Mouse (Mus musculus) intestine, embryonic 16.5 days (tissue): ENCODE measurements around the gene Gadd45g. TPM values are rescaled to one million over a fixed set of nuclear protein-coding genes. Genes with fewer than 3 reads are reported as not detected.

Experiments used
- ATAC-seq: fragments of 200-750 bp; cut with Nextera tagmentation; 2 replicates; pipeline ENCODE4 v1.8.0; 2017; ENCODE audit warnings: moderate TSS enrichment, moderate library complexity
- H3K27ac ChIP-seq: fragments of 300-500 bp; sonication (generic); 2 replicates; pipeline ENCODE4 v1.5.1; 2014; ENCODE audit warnings: mild to moderate bottlenecking, low read length
- H3K27me3 ChIP-seq: fragments of 300-500 bp; sonication (generic); replicated peaks from 2 replicates; pipeline ENCODE4 v1.6.1; 2014; ENCODE audit warnings: low read length, control low read depth, mixed read lengths; ENCODE audit not compliant: control insufficient read depth, insufficient read depth
- H3K36me3 ChIP-seq: fragments of 300-500 bp; sonication (generic); 2 replicates; pipeline ENCODE4 v1.6.1; 2014; ENCODE audit warnings: low read length, control low read depth; ENCODE audit not compliant: control insufficient read depth, insufficient read depth
- H3K4me1 ChIP-seq: fragments of 300-500 bp; sonication (generic); 2 replicates; pipeline ENCODE4 v1.6.1; 2014; ENCODE audit warnings: low read length, control low read depth, mixed read lengths; ENCODE audit not compliant: control insufficient read depth, insufficient read depth
- H3K4me2 ChIP-seq: fragments of 300-500 bp; sonication (generic); 2 replicates; pipeline ENCODE4 v1.6.1; 2014; ENCODE audit warnings: low read depth, low read length, control low read depth
- H3K4me3 ChIP-seq: fragments of 300-500 bp; sonication (generic); 2 replicates; pipeline ENCODE4 v1.5.1; 2014; ENCODE audit warnings: mild to moderate bottlenecking, low read length
- H3K9ac ChIP-seq: fragments of 300-500 bp; sonication (generic); 2 replicates; pipeline ENCODE4 v1.6.1; 2014; ENCODE audit warnings: low read depth, low read length
- H3K9me3 ChIP-seq: fragments of 300-500 bp; sonication (generic); 2 replicates; pipeline ENCODE4 v1.6.1; 2016; ENCODE audit warnings: low read length, control low read depth; ENCODE audit not compliant: control insufficient read depth
- WGBS: fragments of 180-500 bp; shearing (Covaris S2); extraction: QIAGEN DNeasy Blood & Tissue Kit; methylation state at CpG from one replicate; pipeline ENCODE4 v1.1.7; 2014; 5-methylcytosine and 5-hydroxymethylcytosine counted together
- polyA plus RNA-seq: library from polyadenylated mRNA; unstranded; fragments of >200 nt; fragmentation: Nextera tagmentation; extraction: Ambion mirVana; gene quantifications from 2 replicates; pipeline ENCODE4 v1.2.1, GENCODE M21; 2015

Gene Gadd45g
- polyA plus RNA-seq, 1 experiment from 2014 or later = 40.8 TPM

DNA sequence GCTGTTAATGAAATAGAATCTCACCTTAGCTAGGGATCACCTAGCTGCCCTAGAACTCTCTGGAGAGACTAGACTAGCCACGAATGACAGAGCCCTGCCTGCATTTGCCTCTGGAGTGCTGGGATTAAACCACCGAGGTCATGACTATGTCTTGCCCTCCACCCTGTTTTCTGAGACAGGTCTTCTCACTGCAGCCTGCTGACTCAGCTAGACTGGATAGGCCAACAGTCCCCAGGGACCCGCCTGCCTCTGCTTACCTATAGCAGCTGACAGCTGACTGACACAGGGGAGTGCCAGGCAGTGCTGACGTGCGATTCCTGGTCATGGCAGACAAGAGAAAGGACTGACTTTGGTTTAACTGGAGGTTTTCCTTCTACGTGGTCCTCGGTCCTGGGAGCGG, 12.7 kb downstream of the Gadd45g start:
- no peaks in the 10 kb centered on the region for H3K9me3 ChIP-seq

DNA sequence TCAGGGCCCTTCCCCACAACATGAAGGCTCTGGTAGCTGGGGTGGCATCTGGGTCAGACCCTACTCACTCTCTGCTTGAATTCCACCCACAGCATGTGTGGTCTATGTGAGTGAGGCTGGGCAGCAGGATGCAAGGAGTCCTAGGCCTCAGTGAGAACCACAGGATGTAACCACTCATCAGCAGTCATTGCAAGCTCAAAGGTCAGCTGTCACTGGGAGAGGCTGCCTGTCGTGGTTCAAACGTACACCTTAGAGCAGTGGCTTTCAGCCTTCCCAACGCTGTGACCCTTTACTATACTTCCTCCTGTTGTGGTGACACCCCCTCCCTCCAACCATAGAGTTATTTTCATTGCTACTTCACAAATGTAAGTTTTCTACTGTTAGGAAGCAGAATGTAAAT, 13.3 kb downstream of the Gadd45g start:
- H3K36me3 ChIP-seq = no peaks in the 10 kb centered on the region
- no peak overlapping the region for H3K9ac ChIP-seq
- 35% methylated on average over 3 of the region's 3 CpGs for WGBS
- H3K9me3 ChIP-seq = no peaks in the 10 kb centered on the region
- no peaks in the 10 kb centered on the region for H3K27me3 ChIP-seq
- no peak overlapping the region for H3K4me2 ChIP-seq
- H3K4me3 ChIP-seq = no peak overlapping the region
- ATAC-seq = peak; percentile 74
- no peak overlapping the region for H3K27ac ChIP-seq
- peaks cover 9% of the 10 kb centered on the region for H3K4me1 ChIP-seq

More for the DNA sequence above, 12.7 kb downstream of the Gadd45g start:
- H3K27me3 ChIP-seq = no peaks in the 10 kb centered on the region
- H3K36me3 ChIP-seq = no peaks in the 10 kb centered on the region
- H3K27ac ChIP-seq = no peak overlapping the region
- H3K4me1 ChIP-seq = peaks cover 9% of the 10 kb centered on the region
- ATAC-seq = no peak
- WGBS = 92% methylated on average over 8 of the region's 8 CpGs
- H3K9ac ChIP-seq = no peak overlapping the region
- H3K4me3 ChIP-seq = no peak overlapping the region
- no peak overlapping the region for H3K4me2 ChIP-seq

GRCm38 (mm10) chr13:51862750-51863149, 16.3 kb downstream of the Gadd45g start:
- Histone ChIP-seq H3K27ac (no peak overlapping the region), H3K4me1 (peaks cover 7% of the 10 kb centered on the region; the same call in 1 of the 2 replicates), H3K27me3 (no peaks in the 10 kb centered on the region), H3K4me2 (no peak overlapping the region), H3K36me3 (no peaks in the 10 kb centered on the region), H3K9me3 (no peaks in the 10 kb centered on the region), H3K4me3 (no peak overlapping the region), H3K9ac (no peak overlapping the region)
- ATAC-seq = no peak
- WGBS = 84% methylated on average over 1 of the region's 1 CpGs

DNA sequence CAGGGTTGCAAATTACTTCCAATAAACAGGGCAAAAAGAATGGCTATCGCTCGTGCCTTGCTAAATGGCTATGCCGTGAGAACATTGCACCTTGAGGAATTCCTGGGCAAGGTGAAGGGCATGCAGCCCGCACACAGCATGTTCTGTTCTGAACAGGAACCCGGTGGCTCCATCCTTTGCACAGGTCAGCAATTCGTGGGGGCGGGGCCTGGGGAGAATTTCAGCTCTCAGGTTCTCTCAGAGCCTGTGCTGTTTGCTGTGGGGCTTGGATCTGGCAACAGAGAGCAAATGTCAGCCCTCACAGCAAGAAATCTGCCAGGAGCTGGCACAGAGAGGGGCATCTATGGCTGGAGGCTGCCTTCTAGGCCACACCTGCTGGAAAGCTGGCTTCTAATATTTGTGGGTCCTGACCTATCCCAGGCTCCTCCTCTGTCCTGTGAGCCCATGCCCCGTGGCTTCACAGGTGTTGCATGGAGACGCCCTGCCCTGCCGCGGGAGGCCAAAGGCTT, 19.7 kb downstream of the Gadd45g start:
- no peak overlapping the region for H3K4me2 ChIP-seq
- no peaks in the 10 kb centered on the region for H3K9me3 ChIP-seq
- no peaks in the 10 kb centered on the region for H3K27me3 ChIP-seq
- H3K4me3 ChIP-seq = no peak overlapping the region
- peak; percentile 34; the same call in 1 of the 2 replicates for ATAC-seq
- H3K9ac ChIP-seq = 0 out of 2 replicates have a peak overlapping the region, but pooled peaks have one; percentile 20
- 58% methylated on average over 11 of the region's 11 CpGs for WGBS
- H3K36me3 ChIP-seq = no peaks in the 10 kb centered on the region
- H3K4me1 ChIP-seq = peaks cover 15% of the 10 kb centered on the region
- no peak overlapping the region for H3K27ac ChIP-seq

- no peak overlapping the region for H3K9ac ChIP-seq
- no peak overlapping the region for H3K4me2 ChIP-seq
- H3K36me3 ChIP-seq = no peaks in the 10 kb centered on the region
- no peak overlapping the region for H3K4me3 ChIP-seq
- H3K9me3 ChIP-seq = no peaks in the 10 kb centered on the region
- H3K27ac ChIP-seq = peak overlapping the region; percentile 50
- H3K4me1 ChIP-seq = peaks cover 15% of the 10 kb centered on the region
- WGBS = 35% methylated on average over 12 of the region's 12 CpGs
- ATAC-seq = peak; percentile 58
- H3K27me3 ChIP-seq = no peaks in the 10 kb centered on the region
Measured at GRCm38 (mm10) chr13:51868491-51869128, 22.1 kb downstream of the Gadd45g start.

DNA sequence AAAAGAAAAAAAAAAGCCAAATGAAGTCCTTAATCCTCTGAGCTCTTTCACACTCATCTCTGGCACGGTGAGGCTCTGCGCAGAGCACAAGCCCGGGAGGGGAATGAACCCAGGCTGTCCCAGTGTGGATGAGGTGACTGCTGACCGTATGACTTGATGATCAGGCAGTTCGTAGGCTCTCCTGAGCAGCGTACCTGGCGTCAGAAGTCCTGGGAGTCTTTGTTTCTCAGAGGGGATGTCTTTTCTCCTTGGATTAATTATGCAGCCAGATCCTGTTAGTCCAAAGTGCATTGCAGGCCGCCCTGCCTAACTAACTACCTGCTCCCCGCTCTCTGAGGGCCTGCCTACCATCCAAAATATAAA, 22.6 kb downstream of the Gadd45g start:
- H3K36me3 ChIP-seq = no peaks in the 10 kb centered on the region
- no peaks in the 10 kb centered on the region for H3K9me3 ChIP-seq
- no peak overlapping the region for H3K4me2 ChIP-seq
- WGBS = 75% methylated on average over 9 of the region's 9 CpGs
- ATAC-seq = no peak
- no peaks in the 10 kb centered on the region for H3K27me3 ChIP-seq
- no peak overlapping the region for H3K9ac ChIP-seq
- no peak overlapping the region for H3K4me3 ChIP-seq
- peaks cover 15% of the 10 kb centered on the region for H3K4me1 ChIP-seq
- no peak overlapping the region for H3K27ac ChIP-seq

DNA sequence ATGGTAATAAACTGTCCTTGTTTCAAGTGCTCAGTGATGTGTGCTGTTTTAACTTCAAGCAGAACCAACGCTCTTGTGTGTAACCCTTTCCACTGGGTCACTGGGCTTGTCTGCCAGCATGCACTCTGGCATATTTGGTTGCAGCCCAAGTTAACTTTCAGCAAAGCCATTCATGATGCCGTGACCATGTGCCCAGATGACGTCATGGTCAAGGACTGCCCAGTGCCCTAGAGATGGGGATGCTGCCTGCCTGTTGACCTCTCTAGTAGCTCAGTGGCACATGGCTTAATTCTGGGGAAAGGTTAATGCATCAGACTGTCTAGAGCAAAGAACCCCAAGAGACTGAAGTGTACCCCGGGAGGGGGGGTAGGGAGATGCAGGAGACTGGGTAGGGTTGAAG, 24.7 kb downstream of the Gadd45g start:
- no peak for ATAC-seq
- Histone ChIP-seq H3K27me3 (no peaks in the 10 kb centered on the region), H3K4me3 (no peak overlapping the region), H3K27ac (no peak overlapping the region), H3K9ac (no peak overlapping the region), H3K36me3 (no peaks in the 10 kb centered on the region), H3K4me1 (peaks cover 12% of the 10 kb centered on the region), H3K9me3 (no peaks in the 10 kb centered on the region), H3K4me2 (no peak overlapping the region)
- 93% methylated on average over 4 of the region's 4 CpGs for WGBS

GRCm38 (mm10) chr13:51872252-51872962, 25.9 kb downstream of the Gadd45g start:
- no peak overlapping the region for H3K4me3 ChIP-seq
- ATAC-seq = no peak
- no peak overlapping the region for H3K27ac ChIP-seq
- H3K4me1 ChIP-seq = peaks cover 12% of the 10 kb centered on the region
- WGBS = 90% methylated on average over 9 of the region's 9 CpGs
- no peak overlapping the region for H3K4me2 ChIP-seq
- H3K9me3 ChIP-seq = no peaks in the 10 kb centered on the region
- no peaks in the 10 kb centered on the region for H3K36me3 ChIP-seq
- H3K27me3 ChIP-seq = no peaks in the 10 kb centered on the region
- no peak overlapping the region for H3K9ac ChIP-seq

DNA sequence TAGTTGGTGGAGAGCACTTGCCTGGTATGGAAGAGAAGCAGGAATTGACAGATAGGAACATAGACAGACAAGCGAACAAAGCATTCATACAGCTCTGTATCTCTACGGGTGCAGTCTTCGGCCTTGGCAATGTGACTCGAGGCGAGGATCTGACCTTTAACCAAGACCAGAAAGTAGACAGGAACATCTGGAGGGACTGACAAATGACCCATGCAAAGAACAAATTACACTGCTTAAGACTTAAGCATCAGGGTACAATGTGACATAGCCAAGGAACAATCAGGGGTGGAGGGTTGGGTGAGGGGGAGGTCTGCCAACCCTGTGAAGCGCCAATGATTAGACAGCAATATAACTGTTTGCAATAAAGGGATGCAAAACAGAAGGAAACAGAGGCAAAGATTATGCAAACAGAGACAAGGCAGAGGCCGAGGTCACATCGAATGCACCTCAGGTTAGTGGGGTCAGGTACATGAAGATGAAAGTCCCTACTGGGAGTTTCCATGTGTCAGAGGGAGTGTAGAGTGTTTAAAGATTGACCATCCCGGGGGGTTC, 26.6 kb downstream of the Gadd45g start:
- H3K4me3 ChIP-seq = no peak overlapping the region
- H3K27ac ChIP-seq = no peak overlapping the region
- H3K9me3 ChIP-seq = no peaks in the 10 kb centered on the region
- WGBS = 76% methylated on average over 9 of the region's 9 CpGs
- no peaks in the 10 kb centered on the region for H3K27me3 ChIP-seq
- H3K36me3 ChIP-seq = no peaks in the 10 kb centered on the region
- H3K4me2 ChIP-seq = no peak overlapping the region
- no peak overlapping the region for H3K9ac ChIP-seq
- peaks cover 12% of the 10 kb centered on the region for H3K4me1 ChIP-seq
- no peak for ATAC-seq
